Mouse (Mus musculus) embryonic facial prominence, embryonic 10.5 days (tissue): ENCODE results near the gene Ctla4. TPM values are rescaled to one million over a fixed set of nuclear protein-coding genes. Genes with fewer than 3 reads are reported as not detected.

ENCODE experiments used
- DNase-seq: peaks from one replicate; pipeline ENCODE4 v3.0.0-alpha.2; 2017; ENCODE audit warnings: low spot score
- H3K27ac ChIP-seq: fragments of 300-500 bp; sonication (generic); replicated peaks from 2 replicates; pipeline ENCODE4 v1.5.1; 2016; ENCODE audit warnings: mild to moderate bottlenecking
- H3K27me3 ChIP-seq: fragments of 300-500 bp; sonication (generic); replicated peaks from 2 replicates; pipeline ENCODE4 v1.6.1; 2016; ENCODE audit warnings: low read depth, mild to moderate bottlenecking; ENCODE audit not compliant: poor library complexity, severe bottlenecking
- H3K36me3 ChIP-seq: fragments of 300-500 bp; sonication (generic); replicated peaks from 2 replicates; pipeline ENCODE4 v1.6.1; 2016; ENCODE audit warnings: mild to moderate bottlenecking, moderate library complexity
- H3K4me1 ChIP-seq: fragments of 300-500 bp; sonication (generic); 2 replicates; pipeline ENCODE4 v1.6.1; 2016
- H3K4me3 ChIP-seq: fragments of 300-500 bp; sonication (generic); 2 replicates; pipeline ENCODE4 v1.5.1; 2016; ENCODE audit warnings: mild to moderate bottlenecking, moderate library complexity
- H3K9me3 ChIP-seq: fragments of 300-500 bp; sonication (generic); 2 replicates; pipeline ENCODE4 v1.6.1; 2016; ENCODE audit warnings: mild to moderate bottlenecking
- WGBS: fragments of 180-500 bp; shearing (Covaris S2); methylation state at CpG from one replicate; pipeline ENCODE4 v1.1.7; 2016; 5-methylcytosine and 5-hydroxymethylcytosine counted together
- polyA plus RNA-seq: library from polyadenylated mRNA; unstranded; fragments of >200 nt; fragmentation: Nextera tagmentation; extraction: Ambion mirVana; gene quantifications from 2 replicates; pipeline ENCODE4 v1.2.1, GENCODE M21; 2016

Ctla4 gene
- polyA plus RNA-seq, 1 experiment from 2014 or later: not detected

GRCm38 (mm10) chr1:60875267-60875666, 11.5 kb upstream of the Ctla4 start:
- H3K27ac ChIP-seq: no peak overlapping the region
- no peaks in the 10 kb centered on the region for H3K27me3 ChIP-seq
- no peaks in the 10 kb centered on the region for H3K36me3 ChIP-seq
- H3K9me3 ChIP-seq: no peaks in the 10 kb centered on the region
- DNase-seq: no peak
- no peak overlapping the region for H3K4me3 ChIP-seq
- H3K4me1 ChIP-seq: peaks cover 13% of the 10 kb centered on the region
- WGBS: 43% methylated on average over 3 of the region's 3 CpGs

- peak overlapping the region; percentile 40 for H3K27ac ChIP-seq
- H3K4me1 ChIP-seq: peaks cover 2% of the 10 kb centered on the region; the same call in 1 of the 2 replicates
Observed at GRCm38 (mm10) chr1:60880116-60880867, 6.5 kb upstream of the Ctla4 start.

GRCm38 (mm10) chr1:60882792-60883191, 4.0 kb upstream of the Ctla4 start:
- no peaks in the 10 kb centered on the region for H3K4me1 ChIP-seq
- no peak for DNase-seq
- no peaks in the 10 kb centered on the region for H3K9me3 ChIP-seq
- H3K4me3 ChIP-seq: no peak overlapping the region
- no peaks in the 10 kb centered on the region for H3K27me3 ChIP-seq
- 71% methylated on average over 2 of the region's 2 CpGs for WGBS
- no peak overlapping the region for H3K27ac ChIP-seq
- no peaks in the 10 kb centered on the region for H3K36me3 ChIP-seq

More at GRCm38 (mm10) chr1:60880116-60880867, 6.5 kb upstream of the Ctla4 start:
- WGBS: 73% methylated on average over 10 of the region's 10 CpGs
- H3K27me3 ChIP-seq: no peaks in the 10 kb centered on the region
- H3K36me3 ChIP-seq: no peaks in the 10 kb centered on the region
- H3K4me3 ChIP-seq: no peak overlapping the region
- H3K9me3 ChIP-seq: no peaks in the 10 kb centered on the region
- DNase-seq: no peak

- no peak overlapping the region for H3K4me3 ChIP-seq
- H3K27me3 ChIP-seq: no peaks in the 10 kb centered on the region
- no peaks in the 10 kb centered on the region for H3K9me3 ChIP-seq
- no peaks in the 10 kb centered on the region for H3K36me3 ChIP-seq
- no peak for DNase-seq
- no peaks in the 10 kb centered on the region for H3K4me1 ChIP-seq
- 86% methylated on average over 2 of the region's 2 CpGs for WGBS
- H3K27ac ChIP-seq: no peak overlapping the region
Observed at GRCm38 (mm10) chr1:60883279-60883678, 3.5 kb upstream of the Ctla4 start.

GRCm38 (mm10) chr1:60884611-60885010, 2.2 kb upstream of the Ctla4 start:
- Histone ChIP-seq H3K9me3 (no peaks in the 10 kb centered on the region), H3K27ac (no peak overlapping the region), H3K36me3 (no peaks in the 10 kb centered on the region), H3K27me3 (no peaks in the 10 kb centered on the region), H3K4me3 (no peak overlapping the region), H3K4me1 (no peaks in the 10 kb centered on the region)
- DNase-seq: no peak
- 89% methylated on average over 1 of the region's 1 CpGs for WGBS

GRCm38 (mm10) chr1:60898127-60898932, 11.5 kb downstream of the Ctla4 start:
- 86% methylated on average over 5 of the region's 5 CpGs for WGBS
- Histone ChIP-seq H3K4me3 (no peak overlapping the region), H3K27me3 (no peaks in the 10 kb centered on the region), H3K9me3 (no peaks in the 10 kb centered on the region), H3K4me1 (no peaks in the 10 kb centered on the region), H3K36me3 (no peaks in the 10 kb centered on the region), H3K27ac (no peak overlapping the region)
- no peak for DNase-seq

- no peak for DNase-seq
- no peaks in the 10 kb centered on the region for H3K4me1 ChIP-seq
- WGBS: 86% methylated on average over 2 of the region's 2 CpGs
Observed at GRCm38 (mm10) chr1:60898933-60899210, 12.1 kb downstream of the Ctla4 start.

GRCm38 (mm10) chr1:60899244-60899643, 12.4 kb downstream of the Ctla4 start:
- H3K4me1 ChIP-seq: no peaks in the 10 kb centered on the region
- H3K36me3 ChIP-seq: no peaks in the 10 kb centered on the region
- no peaks in the 10 kb centered on the region for H3K27me3 ChIP-seq
- DNase-seq: no peak
- H3K4me3 ChIP-seq: no peak overlapping the region
- 85% methylated on average over 3 of the region's 3 CpGs for WGBS
- H3K27ac ChIP-seq: no peak overlapping the region
- no peaks in the 10 kb centered on the region for H3K9me3 ChIP-seq

More at GRCm38 (mm10) chr1:60898933-60899210, 12.1 kb downstream of the Ctla4 start:
- no peaks in the 10 kb centered on the region for H3K27me3 ChIP-seq
- no peaks in the 10 kb centered on the region for H3K36me3 ChIP-seq
- H3K27ac ChIP-seq: no peak overlapping the region
- no peaks in the 10 kb centered on the region for H3K9me3 ChIP-seq
- no peak overlapping the region for H3K4me3 ChIP-seq

- WGBS: 79% methylated on average over 6 of the region's 6 CpGs
Observed at GRCm38 (mm10) chr1:60902547-60902946, 15.7 kb downstream of the Ctla4 start.

GRCm38 (mm10) chr1:60903126-60903525, 16.3 kb downstream of the Ctla4 start:
- WGBS: 91% methylated on average over 7 of the region's 7 CpGs
- Histone ChIP-seq H3K4me3 (no peak overlapping the region), H3K36me3 (no peaks in the 10 kb centered on the region), H3K4me1 (no peaks in the 10 kb centered on the region), H3K27ac (no peak overlapping the region), H3K27me3 (no peaks in the 10 kb centered on the region), H3K9me3 (no peaks in the 10 kb centered on the region)
- DNase-seq: no peak

More at GRCm38 (mm10) chr1:60902547-60902946, 15.7 kb downstream of the Ctla4 start:
- Histone ChIP-seq H3K4me1 (no peaks in the 10 kb centered on the region), H3K4me3 (no peak overlapping the region), H3K9me3 (no peaks in the 10 kb centered on the region), H3K27ac (no peak overlapping the region), H3K27me3 (no peaks in the 10 kb centered on the region), H3K36me3 (no peaks in the 10 kb centered on the region)
- no peak for DNase-seq

- no peaks in the 10 kb centered on the region for H3K4me1 ChIP-seq
- H3K4me3 ChIP-seq: no peak overlapping the region
- no peak for DNase-seq
- no peaks in the 10 kb centered on the region for H3K9me3 ChIP-seq
- no peaks in the 10 kb centered on the region for H3K27me3 ChIP-seq
- WGBS: 93% methylated on average over 2 of the region's 2 CpGs
- H3K36me3 ChIP-seq: no peaks in the 10 kb centered on the region
- H3K27ac ChIP-seq: no peak overlapping the region
Observed at GRCm38 (mm10) chr1:60904456-60904978, 17.7 kb downstream of the Ctla4 start.

GRCm38 (mm10) chr1:60907466-60907865, 20.7 kb downstream of the Ctla4 start:
- H3K4me3 ChIP-seq: no peak overlapping the region
- H3K27me3 ChIP-seq: no peaks in the 10 kb centered on the region
- no peak for DNase-seq
- no peaks in the 10 kb centered on the region for H3K4me1 ChIP-seq
- 87% methylated on average over 3 of the region's 3 CpGs for WGBS
- H3K36me3 ChIP-seq: no peaks in the 10 kb centered on the region
- no peak overlapping the region for H3K27ac ChIP-seq
- no peaks in the 10 kb centered on the region for H3K9me3 ChIP-seq

GRCm38 (mm10) chr1:60908751-60909161, 22.0 kb downstream of the Ctla4 start:
- no peak for DNase-seq
- WGBS: 87% methylated on average over 9 of the region's 9 CpGs
- Histone ChIP-seq H3K4me3 (no peak overlapping the region), H3K27ac (no peak overlapping the region), H3K4me1 (no peaks in the 10 kb centered on the region), H3K27me3 (no peaks in the 10 kb centered on the region), H3K9me3 (no peaks in the 10 kb centered on the region), H3K36me3 (no peaks in the 10 kb centered on the region)
